Mouse (Mus musculus) heart, adult 11 months (tissue): ENCODE measurements around the gene 4930449I24Rik.
A peak's percentile ranks its signal among the peaks of the same experiment; 100 is the strongest.
"Not testable (repeated sequence)": the region's sequence is repeated elsewhere in the genome, so short reads cannot be mapped to it uniquely, and the experiment has no call there.

ENCODE experiments used
- DNase-seq: peaks from one replicate; pipeline ENCODE4 v3.0.0; 2022

Gene 4930449I24Rik

GRCm38 (mm10) chr5:146502099-146502498, at the start of gene 4930449I24Rik:
4930449I24Rik (plus strand) TSS chr5:146502399.
- not testable (repeated sequence) for DNase-seq

- no peak for DNase-seq
Observed at GRCm38 (mm10) chr5:146453556-146453955, 48.6 kb upstream of the 4930449I24Rik start.

- DNase-seq = peak; percentile 83
Observed at GRCm38 (mm10) chr5:146461612-146462011, 40.6 kb upstream of the 4930449I24Rik start.

GRCm38 (mm10) chr5:146466663-146467062, 35.5 kb upstream of the 4930449I24Rik start:
- DNase-seq = no peak

GRCm38 (mm10) chr5:146468311-146468710, 33.9 kb upstream of the 4930449I24Rik start:
- DNase-seq = no peak

GRCm38 (mm10) chr5:146470821-146471220, 31.4 kb upstream of the 4930449I24Rik start:
- DNase-seq = no peak

- DNase-seq = no peak
Observed at GRCm38 (mm10) chr5:146471311-146471710, 30.9 kb upstream of the 4930449I24Rik start.

GRCm38 (mm10) chr5:146471821-146472220, 30.4 kb upstream of the 4930449I24Rik start:
- DNase-seq = no peak

- DNase-seq = peak; percentile 54
Observed at GRCm38 (mm10) chr5:146479564-146479963, 22.6 kb upstream of the 4930449I24Rik start.

GRCm38 (mm10) chr5:146481665-146482064, 20.5 kb upstream of the 4930449I24Rik start, which contains the start of gene Gm6408:
Gm6408 (plus strand) TSS chr5:146481965.
- not testable (repeated sequence) for DNase-seq

- peak; percentile 83 for DNase-seq
Observed at GRCm38 (mm10) chr5:146488959-146489358, 13.2 kb upstream of the 4930449I24Rik start.

GRCm38 (mm10) chr5:146491063-146491462, 11.1 kb upstream of the 4930449I24Rik start, which contains the start of gene Gm6370:
Gm6370 (plus strand) TSS chr5:146491363.
- not testable (repeated sequence) for DNase-seq

- not testable (repeated sequence) for DNase-seq
Observed at GRCm38 (mm10) chr5:146513823-146514222, 11.6 kb downstream of the 4930449I24Rik start, which contains the start of gene Gm3402. Gm3402 (plus strand) TSS chr5:146514123.

- peak; percentile 86 for DNase-seq
Observed at GRCm38 (mm10) chr5:146525501-146525900, 23.3 kb downstream of the 4930449I24Rik start, which contains the start of gene Gm3404. Gm3404 (plus strand) TSS chr5:146525801.

- DNase-seq = not testable (repeated sequence)
Observed at GRCm38 (mm10) chr5:146537347-146537746, 35.1 kb downstream of the 4930449I24Rik start, which contains the start of gene Gm3409. Gm3409 (plus strand) TSS chr5:146537647.
